Mouse (Mus musculus): ENCODE data around the gene Lama4. TPM values are rescaled to one million over a fixed set of nuclear protein-coding genes. Genes with fewer than 3 reads are reported as not detected.

Gene Lama4
- total and polyA plus RNA-seq, 3 experiments, result not detected

- Histone ChIP-seq H3K27me3 (ENCODE audit: control insufficient read depth in 1 of 2, insufficient read depth in 2 of 2, low read length in 2 of 2) (no peaks in the 10 kb centered on the region), H3K9ac (ENCODE audit: control insufficient read depth, low read depth, low read length, poor library complexity, severe bottlenecking) (no peak overlapping the region), H3K79me2 (ENCODE audit: control insufficient read depth, insufficient read depth, low read length, poor library complexity) (no peaks in the 10 kb centered on the region), H3K4me3 (ENCODE audit: control insufficient read depth in 1 of 2, insufficient read depth in 1 of 2, low read depth in 2 of 2, low read length in 2 of 2) (no peak overlapping the region), H3K36me3 (ENCODE audit: control insufficient read depth in 1 of 2, insufficient read depth in 2 of 2, low read length in 2 of 2) (no peaks in the 10 kb centered on the region), H3K4me1 (ENCODE audit: control insufficient read depth in 1 of 2, insufficient read depth in 2 of 2, low read length in 2 of 2) (no peaks in the 10 kb centered on the region), H3K27ac (ENCODE audit: control insufficient read depth, low read depth, low read length) (no peak overlapping the region), H3K9me3 (replicated peaks; ENCODE audit: insufficient read depth, low read length) (no peaks in the 10 kb centered on the region)
- TF ChIP-seq ZKSCAN1 (IDR thresholded peaks at IDR 0.05; ENCODE audit: low read depth, low read length) (no peak), EP300 (IDR thresholded peaks at IDR 0.05; ENCODE audit: low read depth in 1 of 2, low read length in 2 of 2) (no peak), MAFK (IDR thresholded peaks at IDR 0.05; ENCODE audit: borderline replicate concordance, low read depth, low read length) (no peak), HCFC1 (IDR thresholded peaks at IDR 0.05; ENCODE audit: low read depth, low read length) (no peak), POLR2A (IDR thresholded peaks at IDR 0.05; ENCODE audit: control insufficient read depth in 1 of 2, insufficient read depth in 1 of 2, low read depth in 1 of 2, low read length in 2 of 2, poor library complexity in 1 of 2) (no peak), POLR2AphosphoS2 (IDR thresholded peaks at IDR 0.05; ENCODE audit: low read length) (no peak), USF1 (IDR thresholded peaks at IDR 0.05; ENCODE audit: low read depth, low read length) (no peak), USF2 (IDR thresholded peaks at IDR 0.05; ENCODE audit: borderline replicate concordance in 1 of 2, insufficient read depth in 1 of 2, low read depth in 1 of 2, low read length in 2 of 2) (no peak), KAT2A (conservative IDR thresholded peaks at IDR 0.05; ENCODE audit: low read depth, low read length) (no peak), RAD21 (IDR thresholded peaks at IDR 0.05; ENCODE audit: low read depth, low read length) (no peak), TAL1 (IDR thresholded peaks at IDR 0.05; ENCODE audit: low read length) (no peak), ETS1 (IDR thresholded peaks at IDR 0.05; ENCODE audit: low read depth, low read length) (no peak), ZC3H11A (IDR thresholded peaks at IDR 0.05; ENCODE audit: low read depth, low read length) (no peak)
- no peak for DNase-seq (ENCODE audit: low read depth, low spot score)
Measured at GRCm38 (mm10) chr10:38928940-38929697, 36.2 kb upstream of the Lama4 start.

GRCm38 (mm10) chr10:38944701-38945100 lies 20.6 kb upstream of the Lama4 start:
- TF ChIP-seq UBTF (IDR thresholded peaks at IDR 0.05; ENCODE audit: borderline replicate concordance, insufficient read depth, low read depth, low read length), result no peak
- no peak for TF ChIP-seq ELF1 (IDR thresholded peaks at IDR 0.05; ENCODE audit: low read depth, low read length)
- TF ChIP-seq ZKSCAN1 (IDR thresholded peaks at IDR 0.05; ENCODE audit: low read depth, low read length), result no peak
- TF ChIP-seq KAT2A (conservative IDR thresholded peaks at IDR 0.05; ENCODE audit: low read depth, low read length), result no peak
- no peak for TF ChIP-seq ETS1 (IDR thresholded peaks at IDR 0.05; ENCODE audit: low read depth, low read length)
- TF ChIP-seq MEF2A (IDR thresholded peaks at IDR 0.05; ENCODE audit: extremely low read depth, insufficient replicate concordance, low read depth, low read length, poor library complexity, severe bottlenecking), result no peak
- no peak for TF ChIP-seq TBP (IDR thresholded peaks at IDR 0.05; ENCODE audit: low read depth, low read length)
- TF ChIP-seq JUND (IDR thresholded peaks at IDR 0.05; ENCODE audit: low read depth, low read length), result no peak
- TF ChIP-seq NRF1 (IDR thresholded peaks at IDR 0.05; ENCODE audit: insufficient read depth, low read depth, low read length, poor library complexity, severe bottlenecking), result no peak
- TF ChIP-seq POLR2A (IDR thresholded peaks at IDR 0.05; ENCODE audit: control insufficient read depth in 1 of 2, insufficient read depth in 1 of 2, low read depth in 1 of 2, low read length in 2 of 2, poor library complexity in 1 of 2), result no peak
- no peak for TF ChIP-seq GABPA (IDR thresholded peaks at IDR 0.05; ENCODE audit: low read depth, low read length)
- TF ChIP-seq ZMIZ1 (IDR thresholded peaks at IDR 0.05; ENCODE audit: low read depth, low read length), result no peak
- TF ChIP-seq USF2 (IDR thresholded peaks at IDR 0.05; ENCODE audit: borderline replicate concordance in 1 of 2, insufficient read depth in 1 of 2, low read depth in 1 of 2, low read length in 2 of 2), result no peak
- no peak for TF ChIP-seq GATA1 (IDR thresholded peaks at IDR 0.05; ENCODE audit: low read depth, low read length)
- Histone ChIP-seq H3K9ac (ENCODE audit: control insufficient read depth, low read depth, low read length, poor library complexity, severe bottlenecking) (no peak overlapping the region), H3K4me3 (ENCODE audit: control insufficient read depth in 1 of 2, insufficient read depth in 1 of 2, low read depth in 2 of 2, low read length in 2 of 2) (no peak overlapping the region), H3K79me2 (ENCODE audit: control insufficient read depth, insufficient read depth, low read length, poor library complexity) (no peaks in the 10 kb centered on the region), H3K27me3 (ENCODE audit: control insufficient read depth in 1 of 2, insufficient read depth in 2 of 2, low read length in 2 of 2) (no peaks in the 10 kb centered on the region), H3K27ac (ENCODE audit: control insufficient read depth, low read depth, low read length) (no peak overlapping the region), H3K36me3 (ENCODE audit: control insufficient read depth in 1 of 2, insufficient read depth in 2 of 2, low read length in 2 of 2) (no peaks in the 10 kb centered on the region), H3K4me1 (ENCODE audit: control insufficient read depth in 1 of 2, insufficient read depth in 2 of 2, low read length in 2 of 2) (no peaks in the 10 kb centered on the region), H3K9me3 (replicated peaks; ENCODE audit: insufficient read depth, low read length) (no peaks in the 10 kb centered on the region)
- no peak for DNase-seq (ENCODE audit: low read depth, low spot score)

All from MEL (cell line).